Mouse (Mus musculus) cortical plate, adult 2 months (tissue): ENCODE measurements around the gene Ppp1r1b.

Experiments
- CTCF ChIP-seq: fragments of 200-500 bp; IDR thresholded peaks from 2 replicates; pipeline ENCODE4 v1.5.1; 2011; ENCODE audit warnings: mild to moderate bottlenecking, control low read depth, low read length; ENCODE audit not compliant: insufficient read depth; ENCODE audit errors: extremely low read depth
- POLR2A ChIP-seq: fragments of 200-500 bp; IDR thresholded peaks from 2 replicates; pipeline ENCODE4 v1.6.1; 2011; ENCODE audit warnings: mild to moderate bottlenecking, low read length, control low read depth; ENCODE audit not compliant: insufficient read depth; ENCODE audit errors: extremely low read depth

GRCm38 (mm10) chr11:98392645-98393044 lies 44.4 kb downstream of the Ppp1r1b start:
- no peak for TF ChIP-seq POLR2A
- no peak for TF ChIP-seq CTCF
